Mouse (Mus musculus) E14TG2a.4 (cell line): ENCODE data around the gene Tmem140.

Experiments
- CTCF ChIP-seq: conservative IDR thresholded peaks from 2 replicates; pipeline ENCODE4 v1.5.1; 2014; ENCODE audit warnings: low read length
- NANOG ChIP-seq: IDR thresholded peaks from 2 replicates; pipeline ENCODE4 v1.6.1; 2014; ENCODE audit warnings: borderline replicate concordance, low read length, mixed read lengths
- POU5F1 ChIP-seq: IDR thresholded peaks from 2 replicates; pipeline ENCODE4 v1.6.1; 2014; ENCODE audit warnings: low read length, borderline replicate concordance

GRCm38 (mm10) chr6:34865711-34866593, 3.0 kb downstream of the Tmem140 start:
- TF ChIP-seq CTCF (no peak), NANOG (no peak), POU5F1 (no peak)
